Mouse (Mus musculus): Measurements from ENCODE around the gene Naalad2. TPM values are rescaled to one million over a fixed set of nuclear protein-coding genes. Genes with fewer than 3 reads are reported as not detected.

Naalad2 gene
- total and polyA plus RNA-seq, 3 experiments, result 0.13 to 2.4 (median 2.2) TPM

DNA sequence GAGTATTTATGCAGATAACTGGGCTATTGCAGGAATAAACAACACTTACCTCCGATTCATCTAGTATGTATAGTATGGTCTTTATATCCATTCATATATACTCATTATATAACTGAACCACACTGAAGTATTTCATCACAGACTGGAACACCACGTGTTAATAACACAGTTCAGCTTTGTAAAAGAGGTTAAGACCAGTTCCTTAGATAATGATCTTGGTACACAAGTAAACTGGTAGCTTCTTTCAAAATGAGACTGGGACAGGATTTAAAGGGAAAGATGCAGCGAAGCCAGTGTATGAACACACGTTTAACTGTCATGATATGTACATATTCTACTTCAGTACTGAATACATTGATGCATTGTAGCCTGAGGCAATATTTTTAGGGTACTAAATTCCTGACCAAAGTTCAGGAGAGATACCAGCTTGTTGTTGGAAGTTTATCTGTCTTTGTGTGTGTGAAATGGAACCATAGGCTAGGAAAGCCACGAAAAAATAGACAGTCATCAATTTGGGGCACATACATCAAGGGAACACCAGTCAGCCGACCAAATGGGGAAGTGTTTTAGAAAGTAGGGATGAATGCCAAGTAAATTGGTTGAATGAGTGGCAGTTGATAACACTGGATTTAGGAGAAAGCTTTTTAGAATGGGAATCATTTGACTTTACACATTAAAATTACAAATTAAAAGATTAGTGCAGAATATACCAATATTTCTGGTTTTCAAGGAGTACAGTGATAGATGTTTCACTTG is 109.6 kb downstream of the Naalad2 start:
- dilution Hi-C loops (cut with MboI; ENCODE audit: extremely low pct_ligation_motif_present, extremely low pct_unique_long_range_greater_than_20kb, low sequenced_read_pairs) (no loop called here), in situ Hi-C loops (cut with MboI; ENCODE audit: low pct_ligation_motif_present, low pct_unique_long_range_greater_than_20kb, low sequenced_read_pairs) (no loop called here)
- Histone ChIP-seq H3K27ac (ENCODE audit: insufficient read depth, low read depth) (no peak overlapping the region), H3K9me3 (replicated peaks; ENCODE audit: low read length) (no peaks in the 10 kb centered on the region), H3K4me3 (replicated peaks in 1 of 3; ENCODE audit: low read depth in 2 of 3, low read length in 2 of 3, poor library complexity in 1 of 3) (peak overlapping the region; percentile 71 to 96 (median 93)), H3K9ac (ENCODE audit: insufficient read depth, low read depth) (peak overlapping the region; percentile 75), H3K79me2 (replicated peaks; ENCODE audit: control insufficient read depth, extremely low read depth, insufficient read depth, poor library complexity, severe bottlenecking) (peaks cover 32% of the 10 kb centered on the region), H3K36me3 (replicated peaks in 1 of 2; ENCODE audit: control insufficient read depth in 1 of 2, insufficient read depth in 1 of 2, low read length in 1 of 2) (peaks cover 0 to 22% of the 10 kb centered on the region in 2 experiments), H3K4me1 (ENCODE audit: control insufficient read depth in 1 of 2, insufficient read depth in 2 of 2) (peaks cover 3 to 16% of the 10 kb centered on the region in 2 experiments), H3K4me2 (ENCODE audit: insufficient read depth, low read depth, poor library complexity, severe bottlenecking) (peak overlapping the region; percentile 93), H3K27me3 (replicated peaks) (no peaks in the 10 kb centered on the region)
- no peak for TF ChIP-seq ETS1 (conservative IDR thresholded peaks at IDR 0.05; ENCODE audit: low read depth, low read length)
- no peak for TF ChIP-seq CHD1 (IDR thresholded peaks at IDR 0.05; ENCODE audit: low read depth, low read length)
- TF ChIP-seq ZMIZ1 (IDR thresholded peaks at IDR 0.05; ENCODE audit: low read depth, low read length), result no peak
- no peak for TF ChIP-seq MEF2A (IDR thresholded peaks at IDR 0.05; ENCODE audit: borderline replicate concordance, low read depth, low read length)
- no peak for TF ChIP-seq ZNF384 (IDR thresholded peaks at IDR 0.05; ENCODE audit: low read depth, low read length)
- peak; percentile 12 for DNase-seq (ENCODE audit: extremely low read depth)

GRCm38 (mm10) chr9:18292443-18292922 is 110.3 kb downstream of the Naalad2 start:
- H3K36me3 ChIP-seq (replicated peaks in 1 of 2; ENCODE audit: control insufficient read depth in 1 of 2, insufficient read depth in 1 of 2, low read length in 1 of 2), result peaks cover 0 to 20% of the 10 kb centered on the region in 2 experiments
- peaks cover 30% of the 10 kb centered on the region for H3K79me2 ChIP-seq (replicated peaks; ENCODE audit: control insufficient read depth, extremely low read depth, insufficient read depth, poor library complexity, severe bottlenecking)
- H3K4me1 ChIP-seq (ENCODE audit: control insufficient read depth in 1 of 2, insufficient read depth in 2 of 2), result peaks cover 3 to 16% of the 10 kb centered on the region in 2 experiments
- 0 out of 2 replicates have a peak, but pooled peaks have one; percentile 22 for TF ChIP-seq UBTF (IDR thresholded peaks at IDR 0.05; ENCODE audit: low read depth, low read length)
- no peak for TF ChIP-seq ETS1 (conservative IDR thresholded peaks at IDR 0.05; ENCODE audit: low read depth, low read length)
- TF ChIP-seq SIN3A (IDR thresholded peaks at IDR 0.05; ENCODE audit: low read length), result peak; percentile 51
- TF ChIP-seq ZKSCAN1 (IDR thresholded peaks at IDR 0.05; ENCODE audit: borderline replicate concordance, low read depth, low read length), result no peak
- TF ChIP-seq TBP (conservative IDR thresholded peaks at IDR 0.05; ENCODE audit: low read depth, low read length), result no peak
- TF ChIP-seq GABPA (IDR thresholded peaks at IDR 0.05; ENCODE audit: insufficient replicate concordance, low read depth, low read length), result no peak
- no peak for TF ChIP-seq KAT2A (IDR thresholded peaks at IDR 0.05; ENCODE audit: insufficient replicate concordance, low read length)
- no peaks in the 10 kb centered on the region for H3K27me3 ChIP-seq (replicated peaks)
- no peaks in the 10 kb centered on the region for H3K9me3 ChIP-seq (replicated peaks; ENCODE audit: low read length)
- DNase-seq (ENCODE audit: extremely low read depth), result peak; percentile 21
- in situ Hi-C loops (cut with MboI; ENCODE audit: low pct_ligation_motif_present, low pct_unique_long_range_greater_than_20kb, low sequenced_read_pairs), result no loop called here
- peak overlapping the region; percentile 75 for H3K9ac ChIP-seq (ENCODE audit: insufficient read depth, low read depth)
- H3K27ac ChIP-seq (ENCODE audit: insufficient read depth, low read depth), result peak overlapping the region; percentile 45
- H3K4me3 ChIP-seq (replicated peaks in 1 of 3; ENCODE audit: low read depth in 2 of 3, low read length in 2 of 3, poor library complexity in 1 of 3), result peak overlapping the region; percentile 71 to 96 (median 93)
- dilution Hi-C loops (cut with MboI; ENCODE audit: extremely low pct_ligation_motif_present, extremely low pct_unique_long_range_greater_than_20kb, low sequenced_read_pairs), result no loop called here
- H3K4me2 ChIP-seq (ENCODE audit: insufficient read depth, low read depth, poor library complexity, severe bottlenecking), result peak overlapping the region; percentile 93; the same call in 1 of the 2 replicates
